Mouse (Mus musculus) neural tube, embryonic 11.5 days (tissue): ENCODE data around the gene Xrcc4. TPM values are rescaled to one million over a fixed set of nuclear protein-coding genes. Genes with fewer than 3 reads are reported as not detected.

Experiments
- ATAC-seq: fragments of 200-750 bp; cut with Nextera tagmentation; 2 replicates; pipeline ENCODE4 v1.8.0; 2017; ENCODE audit warnings: moderate number of reproducible peaks, mild to moderate bottlenecking, moderate TSS enrichment, moderate library complexity; ENCODE audit not compliant: insufficient read depth, low FRiP score, low TSS enrichment
- DNase-seq: peaks from one replicate; pipeline ENCODE4 v3.0.0-alpha.2; 2015; ENCODE audit warnings: low spot score
- H3K27ac ChIP-seq: fragments of 300-500 bp; sonication (generic); 2 replicates; pipeline ENCODE4 v1.5.1; 2014; ENCODE audit warnings: low read depth, mild to moderate bottlenecking, low read length
- H3K27me3 ChIP-seq: fragments of 300-500 bp; sonication (generic); 2 replicates; pipeline ENCODE4 v1.6.1; 2014; ENCODE audit warnings: mild to moderate bottlenecking, low read length, mixed read lengths; ENCODE audit not compliant: control insufficient read depth, insufficient read depth
- H3K36me3 ChIP-seq: fragments of 300-500 bp; sonication (generic); 2 replicates; pipeline ENCODE4 v1.6.1; 2014; ENCODE audit warnings: mild to moderate bottlenecking, low read length, moderate library complexity, mixed read lengths; ENCODE audit not compliant: control insufficient read depth, insufficient read depth
- H3K4me1 ChIP-seq: fragments of 300-500 bp; sonication (generic); 2 replicates; pipeline ENCODE4 v1.6.1; 2014; ENCODE audit warnings: low read length, mixed read lengths; ENCODE audit not compliant: control insufficient read depth, insufficient read depth
- H3K4me2 ChIP-seq: fragments of 300-500 bp; sonication (generic); 2 replicates; pipeline ENCODE4 v1.6.1; 2014; ENCODE audit warnings: low read depth, mild to moderate bottlenecking, moderate library complexity
- H3K4me3 ChIP-seq: fragments of 300-500 bp; sonication (generic); 2 replicates; pipeline ENCODE4 v1.5.1; 2014; ENCODE audit warnings: low read depth, low read length
- H3K9ac ChIP-seq: fragments of 300-500 bp; sonication (generic); 2 replicates; pipeline ENCODE4 v1.6.1; 2014; ENCODE audit warnings: mild to moderate bottlenecking, low read length
- H3K9me3 ChIP-seq: fragments of 300-500 bp; sonication (generic); 2 replicates; pipeline ENCODE4 v1.6.1; 2016; ENCODE audit warnings: low read length; ENCODE audit not compliant: control insufficient read depth
- WGBS: fragments of 180-500 bp; shearing (Covaris S2); extraction: QIAGEN DNeasy Blood & Tissue Kit; methylation state at CpG from one replicate; pipeline ENCODE4 v1.1.7; 2014; 5-methylcytosine and 5-hydroxymethylcytosine counted together
- polyA plus RNA-seq: library from polyadenylated mRNA; unstranded; fragments of >200 nt; fragmentation: Nextera tagmentation; extraction: Ambion mirVana; gene quantifications from 2 replicates; pipeline ENCODE4 v1.2.1, GENCODE M21; 2014

Gene Xrcc4
- polyA plus RNA-seq, 1 experiment from 2014 or later, result 8.3 TPM

DNA sequence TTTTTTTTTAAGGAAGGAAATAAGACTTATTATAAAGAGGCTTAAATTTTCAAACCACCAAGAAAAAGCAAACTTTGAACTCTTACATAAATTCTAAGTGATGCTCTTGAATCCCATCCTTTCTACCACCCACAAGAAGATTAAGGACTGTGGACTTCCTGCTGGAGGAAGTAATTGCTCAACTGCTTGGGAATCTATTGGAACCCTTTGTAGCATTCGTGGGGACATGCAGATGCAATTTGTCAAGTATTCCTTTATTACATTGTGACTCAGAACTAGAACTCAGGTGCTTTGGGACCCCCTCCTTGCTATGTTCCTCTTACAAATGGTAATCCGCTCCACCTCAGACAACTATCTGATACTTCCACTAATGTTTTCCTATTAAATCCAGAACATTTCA is 351.1 kb downstream of the Xrcc4 start:
- DNase-seq, result no peak

GRCm38 (mm10) chr13:89735111-89735510 is 354.3 kb downstream of the Xrcc4 start:
- Histone ChIP-seq H3K9me3 (no peaks in the 10 kb centered on the region), H3K9ac (no peak overlapping the region), H3K4me2 (no peak overlapping the region), H3K27me3 (no peaks in the 10 kb centered on the region), H3K27ac (no peak overlapping the region), H3K4me1 (no peaks in the 10 kb centered on the region; the same call in none of the 2 replicates), H3K36me3 (no peaks in the 10 kb centered on the region), H3K4me3 (no peak overlapping the region)
- DNase-seq (no peak), ATAC-seq (no peak)
- 81% methylated on average over 5 of the region's 5 CpGs for WGBS

More for the DNA sequence above, 351.1 kb downstream of the Xrcc4 start:
- H3K27ac ChIP-seq, result no peak overlapping the region
- 33% methylated on average over 2 of the region's 2 CpGs for WGBS
- no peak overlapping the region for H3K9ac ChIP-seq
- H3K9me3 ChIP-seq, result no peaks in the 10 kb centered on the region
- H3K4me2 ChIP-seq, result no peak overlapping the region
- peaks cover 3% of the 10 kb centered on the region for H3K4me1 ChIP-seq
- no peaks in the 10 kb centered on the region for H3K36me3 ChIP-seq
- no peak for ATAC-seq
- no peaks in the 10 kb centered on the region for H3K27me3 ChIP-seq
- no peak overlapping the region for H3K4me3 ChIP-seq

GRCm38 (mm10) chr13:89726492-89726891 is 362.9 kb downstream of the Xrcc4 start:
- Histone ChIP-seq H3K9ac (no peak overlapping the region), H3K4me1 (no peaks in the 10 kb centered on the region), H3K4me3 (no peak overlapping the region), H3K36me3 (no peaks in the 10 kb centered on the region), H3K27ac (no peak overlapping the region), H3K9me3 (no peaks in the 10 kb centered on the region), H3K4me2 (no peak overlapping the region), H3K27me3 (no peaks in the 10 kb centered on the region)
- WGBS, result 70% methylated on average over 2 of the region's 2 CpGs
- ATAC-seq (no peak), DNase-seq (no peak)

Other genes starting within 250 kb of the Xrcc4 start
- gene Tmem167, start 485 bp downstream of the Xrcc4 start, polyA plus RNA-seq, result 61.8 and 62.1 TPM in 2 replicates